Mouse (Mus musculus) ES-Bruce4 (cell line): ENCODE data around the gene Acoxl. TPM values are rescaled to one million over a fixed set of nuclear protein-coding genes. Genes with fewer than 3 reads are reported as not detected.

Experiments
- H3K27ac ChIP-seq: 2 replicates; pipeline ENCODE4 v1.5.1; 2012; ENCODE audit warnings: low read length, inconsistent platforms; ENCODE audit not compliant: insufficient read depth
- H3K27me3 ChIP-seq: 2 replicates; pipeline ENCODE4 v1.6.1; 2012; ENCODE audit warnings: mild to moderate bottlenecking, low read length, inconsistent platforms; ENCODE audit not compliant: control insufficient read depth, poor library complexity, insufficient read depth, severe bottlenecking
- H3K36me3 ChIP-seq: 2 replicates; pipeline ENCODE4 v1.6.1; 2012; ENCODE audit warnings: inconsistent platforms, mild to moderate bottlenecking, low read length, moderate library complexity; ENCODE audit not compliant: control insufficient read depth, poor library complexity, insufficient read depth, severe bottlenecking
- H3K4me1 ChIP-seq: one replicate; pipeline ENCODE4 v1.8.1; 2011; ENCODE audit warnings: low read length; ENCODE audit not compliant: control insufficient read depth, insufficient read depth
- H3K4me3 ChIP-seq: 2 replicates; pipeline ENCODE4 v1.5.1; 2011; ENCODE audit warnings: low read depth, mild to moderate bottlenecking, low read length
- H3K9ac ChIP-seq: 2 replicates; pipeline ENCODE4 v1.6.1; 2012; ENCODE audit warnings: low read depth, mild to moderate bottlenecking, inconsistent platforms; ENCODE audit not compliant: poor library complexity, severe bottlenecking
- H3K9me3 ChIP-seq: replicated peaks from 2 replicates; pipeline ENCODE4 v1.6.1; 2012; ENCODE audit warnings: mild to moderate bottlenecking, low read length, inconsistent platforms; ENCODE audit not compliant: control insufficient read depth, poor library complexity, insufficient read depth, severe bottlenecking
- CTCF ChIP-seq: IDR thresholded peaks from one replicate; pipeline ENCODE4 v1.8.1; 2011; ENCODE audit warnings: low read depth, low read length
- EP300 ChIP-seq: IDR thresholded peaks from 2 replicates; pipeline ENCODE4 v1.6.1; 2011; ENCODE audit warnings: low read depth, low read length; ENCODE audit not compliant: insufficient read depth
- POLR2A ChIP-seq: IDR thresholded peaks from one replicate; pipeline ENCODE4 v1.8.1; 2011; ENCODE audit warnings: low read length; ENCODE audit not compliant: insufficient read depth
- polyA plus RNA-seq: library from polyadenylated mRNA; stranded (reverse); fragments of >200 nt; gene quantifications from 2 replicates; pipeline ENCODE4 v1.2.4, GENCODE M21; 2011; ENCODE audit warnings: low read depth; ENCODE audit not compliant: missing spikeins, insufficient read depth, insufficient read length

Acoxl gene
- polyA plus RNA-seq, 1 experiment = not detected

- TF ChIP-seq POLR2A = no peak
- TF ChIP-seq CTCF = no peak
- no peak for TF ChIP-seq EP300
- Histone ChIP-seq H3K9me3 (no peaks in the 10 kb centered on the region), H3K4me1 (no peaks in the 10 kb centered on the region), H3K27ac (no peak overlapping the region), H3K27me3 (no peaks in the 10 kb centered on the region), H3K36me3 (no peaks in the 10 kb centered on the region), H3K4me3 (no peak overlapping the region), H3K9ac (no peak overlapping the region)
Observed at GRCm38 (mm10) chr2:128069025-128069424, 230.3 kb downstream of the Acoxl start.

- no peaks in the 10 kb centered on the region for H3K36me3 ChIP-seq
- H3K4me3 ChIP-seq = no peak overlapping the region
- no peaks in the 10 kb centered on the region for H3K9me3 ChIP-seq
- H3K27ac ChIP-seq = no peak overlapping the region
- H3K4me1 ChIP-seq = no peaks in the 10 kb centered on the region
- TF ChIP-seq POLR2A (no peak), CTCF (no peak), EP300 (no peak)
- no peak overlapping the region for H3K9ac ChIP-seq
- no peaks in the 10 kb centered on the region for H3K27me3 ChIP-seq
Observed at GRCm38 (mm10) chr2:128071791-128072190, 233.1 kb downstream of the Acoxl start.

GRCm38 (mm10) chr2:128072944-128073343, 234.3 kb downstream of the Acoxl start:
- H3K9me3 ChIP-seq = no peaks in the 10 kb centered on the region
- no peaks in the 10 kb centered on the region for H3K4me1 ChIP-seq
- H3K36me3 ChIP-seq = no peaks in the 10 kb centered on the region
- no peak overlapping the region for H3K4me3 ChIP-seq
- no peak overlapping the region for H3K27ac ChIP-seq
- TF ChIP-seq CTCF (no peak), EP300 (no peak), POLR2A (no peak)
- H3K9ac ChIP-seq = no peak overlapping the region
- H3K27me3 ChIP-seq = no peaks in the 10 kb centered on the region

GRCm38 (mm10) chr2:128073603-128074002, 234.9 kb downstream of the Acoxl start:
- TF ChIP-seq CTCF (no peak), POLR2A (no peak), EP300 (no peak)
- H3K4me3 ChIP-seq = no peak overlapping the region

GRCm38 (mm10) chr2:128076936-128077335, 238.3 kb downstream of the Acoxl start:
- no peaks in the 10 kb centered on the region for H3K36me3 ChIP-seq
- H3K27me3 ChIP-seq = no peaks in the 10 kb centered on the region
- no peak overlapping the region for H3K4me3 ChIP-seq
- H3K27ac ChIP-seq = no peak overlapping the region
- no peaks in the 10 kb centered on the region for H3K4me1 ChIP-seq
- TF ChIP-seq EP300 = no peak
- no peak for TF ChIP-seq CTCF
- no peak for TF ChIP-seq POLR2A
- H3K9ac ChIP-seq = no peak overlapping the region
- H3K9me3 ChIP-seq = no peaks in the 10 kb centered on the region

More at GRCm38 (mm10) chr2:128073603-128074002, 234.9 kb downstream of the Acoxl start:
- H3K4me1 ChIP-seq = no peaks in the 10 kb centered on the region
- no peak overlapping the region for H3K27ac ChIP-seq
- H3K9me3 ChIP-seq = no peaks in the 10 kb centered on the region
- no peaks in the 10 kb centered on the region for H3K36me3 ChIP-seq
- no peaks in the 10 kb centered on the region for H3K27me3 ChIP-seq
- H3K9ac ChIP-seq = no peak overlapping the region

GRCm38 (mm10) chr2:128078859-128079258, 240.2 kb downstream of the Acoxl start:
- Histone ChIP-seq H3K4me1 (no peaks in the 10 kb centered on the region), H3K9ac (no peak overlapping the region), H3K27me3 (no peaks in the 10 kb centered on the region), H3K4me3 (no peak overlapping the region), H3K36me3 (no peaks in the 10 kb centered on the region), H3K9me3 (no peaks in the 10 kb centered on the region), H3K27ac (no peak overlapping the region)
- TF ChIP-seq POLR2A (no peak), EP300 (no peak), CTCF (peak; percentile 65)
